Mouse (Mus musculus): ENCODE measurements at regions not wholly inside any gene's neighbourhood (a gene's known extent, or its start where the extent isn't known, plus 50 kb on each side); places are given as distances from the start of the nearest gene placed in this dataset.
"Not testable (repeated sequence)": the region's sequence is repeated elsewhere in the genome, so short reads cannot be mapped to it uniquely, and the experiment has no call there.

GRCm38 (mm10) chr6:7790040-7790439 lies 54.6 kb upstream of the C1galt1 start:
- DNase-seq = no peak

- no peak for DNase-seq
Observed at GRCm38 (mm10) chr6:7789071-7789470, 55.6 kb upstream of the C1galt1 start.

- DNase-seq = no peak
Observed at GRCm38 (mm10) chr6:7785407-7785806, 59.2 kb upstream of the C1galt1 start.

GRCm38 (mm10) chr6:7783059-7783458 lies 61.6 kb upstream of the C1galt1 start:
- no peak for DNase-seq

GRCm38 (mm10) chr6:7779959-7780358 lies 64.7 kb upstream of the C1galt1 start:
- DNase-seq = no peak

GRCm38 (mm10) chr6:7778642-7779404 lies 65.8 kb upstream of the C1galt1 start:
- DNase-seq = no peak

- no peak for DNase-seq
Observed at GRCm38 (mm10) chr6:7768421-7768820, 75.4 kb upstream of the Asns start.

- DNase-seq = no peak
Observed at GRCm38 (mm10) chr6:7767631-7768030, 74.6 kb upstream of the Asns start.

GRCm38 (mm10) chr6:7759385-7759784 lies 66.3 kb upstream of the Asns start:
- DNase-seq = no peak

- DNase-seq = no peak
Observed at GRCm38 (mm10) chr6:7753895-7754294, 60.8 kb upstream of the Asns start.

GRCm38 (mm10) chr6:7752885-7753611 lies 60.0 kb upstream of the Asns start:
- DNase-seq = peak; percentile 22

GRCm38 (mm10) chr6:7748536-7748935 lies 55.5 kb upstream of the Asns start:
- DNase-seq = no peak

- DNase-seq = not testable (repeated sequence)
Observed at GRCm38 (mm10) chr6:7744257-7744656, 51.2 kb upstream of the Asns start.

Measured in adrenal gland, postnatal 10 days (tissue).